Mouse (Mus musculus): ENCODE measurements around the gene Nipsnap2.

DNA sequence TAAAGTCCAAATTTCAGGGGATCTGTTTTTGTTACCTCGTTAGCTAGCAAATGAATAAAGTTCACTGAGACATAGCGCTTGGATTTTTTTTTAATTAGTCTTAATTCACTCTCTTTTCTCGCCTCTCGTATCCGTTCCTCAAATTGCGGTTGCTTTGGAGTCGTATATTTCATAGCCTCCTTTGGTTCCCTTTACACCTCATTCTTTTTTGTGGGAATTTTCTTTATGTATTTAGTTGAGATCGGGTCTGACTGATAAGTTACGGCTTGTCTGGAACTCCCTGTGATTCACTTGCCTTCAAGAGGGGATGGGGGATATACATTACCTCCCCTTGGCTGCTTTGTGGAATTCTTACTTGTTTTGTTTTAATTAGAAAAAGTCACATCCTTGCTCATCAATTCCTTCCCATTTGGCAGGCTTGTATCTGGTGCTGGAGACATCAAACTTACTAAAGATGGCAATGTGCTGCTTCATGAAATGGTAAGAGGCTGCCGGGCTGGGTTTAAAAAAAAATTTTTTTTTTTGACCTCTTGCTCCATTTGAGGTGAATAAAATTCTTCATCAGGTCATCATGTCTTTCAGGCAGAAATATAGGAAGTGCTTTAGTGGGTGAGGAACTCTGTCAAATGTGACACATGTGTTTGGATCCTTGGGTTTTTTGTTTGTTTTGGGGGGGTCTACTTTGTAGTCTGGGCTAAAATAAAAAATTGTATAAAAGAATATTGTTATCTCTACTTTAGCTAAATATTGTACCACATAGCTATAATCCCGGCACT lies 63.1 kb downstream of the Nipsnap2 start:
- no peak for TF ChIP-seq GATA1 (IDR thresholded peaks at IDR 0.05; ENCODE audit: low read length)
- no peak for TF ChIP-seq TAL1 (IDR thresholded peaks at IDR 0.05; ENCODE audit: low read length)
